Mouse (Mus musculus) spleen, adult 2 months (tissue): ENCODE measurements around the gene Gm525. TPM values are rescaled to one million over a fixed set of nuclear protein-coding genes. Genes with fewer than 3 reads are reported as not detected.
A peak's percentile ranks its signal among the peaks of the same experiment; 100 is the strongest.

ENCODE experiments used
- DNase-seq, 2 experiments: peaks; one replicate each; pipeline versions ENCODE4 v3.0.0 to v3.0.0-alpha.2; 2012 to 2021; ENCODE audit warnings: low spot score in 2 of 2, low read depth in 1 of 2
- H3K27ac ChIP-seq: fragments of 200-500 bp; 2 replicates; pipeline ENCODE4 v1.5.1; 2012; ENCODE audit warnings: low read length, inconsistent platforms; ENCODE audit not compliant: insufficient read depth
- H3K27me3 ChIP-seq: fragments of 200-500 bp; 2 replicates; pipeline ENCODE4 v1.6.1; 2012; ENCODE audit warnings: mild to moderate bottlenecking, moderate library complexity, low read length, inconsistent platforms; ENCODE audit not compliant: control insufficient read depth, insufficient read depth
- H3K36me3 ChIP-seq: fragments of 200-500 bp; 2 replicates; pipeline ENCODE4 v1.6.1; 2012; ENCODE audit warnings: mild to moderate bottlenecking, low read length, inconsistent platforms; ENCODE audit not compliant: control insufficient read depth, insufficient read depth
- H3K4me1 ChIP-seq: fragments of 200-500 bp; 2 replicates; pipeline ENCODE4 v1.6.1; 2011; ENCODE audit warnings: inconsistent platforms; ENCODE audit not compliant: control insufficient read depth, insufficient read depth, insufficient read length
- H3K4me3 ChIP-seq: fragments of 200-500 bp; 2 replicates; pipeline ENCODE4 v1.5.1; 2011; ENCODE audit warnings: mild to moderate bottlenecking, inconsistent platforms; ENCODE audit not compliant: insufficient read depth, insufficient read length; ENCODE audit errors: extremely low read depth
- CTCF ChIP-seq: fragments of 200-500 bp; IDR thresholded peaks from 2 replicates; pipeline ENCODE4 v1.5.1; 2011; ENCODE audit warnings: mild to moderate bottlenecking, inconsistent platforms; ENCODE audit not compliant: insufficient read depth, insufficient read length, insufficient replicate concordance; ENCODE audit errors: extremely low read depth
- POLR2A ChIP-seq: fragments of 200-500 bp; IDR thresholded peaks from 2 replicates; pipeline ENCODE4 v1.6.1; 2011; ENCODE audit warnings: low read depth, low read length, inconsistent platforms
- WGBS: fragments of 180-500 bp; shearing (Covaris S2); methylation state at CpG from one replicate; pipeline ENCODE4 v1.1.7; 2018; 5-methylcytosine and 5-hydroxymethylcytosine counted together
- polyA plus RNA-seq: library from polyadenylated mRNA; depleted of rRNA; stranded (reverse); fragments of >200 nt; gene quantifications from 2 replicates; pipeline ENCODE4 v1.2.3, GENCODE M21; 2012

The Gm525 gene
- polyA plus RNA-seq, 1 experiment, result not detected

- DNase-seq, result no peak
- no peak overlapping the region for H3K4me3 ChIP-seq
- TF ChIP-seq POLR2A (no peak), CTCF (no peak)
- no peaks in the 10 kb centered on the region for H3K36me3 ChIP-seq
- H3K4me1 ChIP-seq, result peaks cover 7% of the 10 kb centered on the region; the same call in 1 of the 2 replicates
- 65% methylated on average over 17 of the region's 17 CpGs for WGBS
- H3K27ac ChIP-seq, result no peak overlapping the region
- H3K27me3 ChIP-seq, result no peaks in the 10 kb centered on the region
Observed at GRCm38 (mm10) chr11:89098083-89098835, 24.6 kb downstream of the Gm525 start.

- no peak for TF ChIP-seq POLR2A
- no peak for TF ChIP-seq CTCF
- no peaks in the 10 kb centered on the region for H3K27me3 ChIP-seq
- no peak for DNase-seq
- WGBS, result 49% methylated on average over 6 of the region's 6 CpGs
- H3K4me3 ChIP-seq, result no peak overlapping the region
- H3K27ac ChIP-seq, result no peak overlapping the region
- peaks cover under 1% of the 10 kb centered on the region; the same call in 1 of the 2 replicates for H3K4me1 ChIP-seq
- H3K36me3 ChIP-seq, result no peaks in the 10 kb centered on the region
Observed at GRCm38 (mm10) chr11:89098930-89099329, 25.3 kb downstream of the Gm525 start.

- Histone ChIP-seq H3K4me3 (peak overlapping the region; percentile 51; the same call in 1 of the 2 replicates), H3K4me1 (no peaks in the 10 kb centered on the region), H3K27ac (no peak overlapping the region), H3K27me3 (no peaks in the 10 kb centered on the region), H3K36me3 (no peaks in the 10 kb centered on the region)
- 2% methylated on average over 9 of the region's 9 CpGs for WGBS
- peak; percentile 75 to 89 for DNase-seq
- TF ChIP-seq POLR2A (no peak), CTCF (peak; percentile 99)
Observed at GRCm38 (mm10) chr11:89100403-89100802, 26.8 kb downstream of the Gm525 start.

GRCm38 (mm10) chr11:89100826-89101321, 27.2 kb downstream of the Gm525 start:
- TF ChIP-seq POLR2A, result no peak
- TF ChIP-seq CTCF, result no peak
- H3K27ac ChIP-seq, result no peak overlapping the region
- 3% methylated on average over 17 of the region's 17 CpGs for WGBS
- DNase-seq, result no peak
- H3K4me3 ChIP-seq, result peak overlapping the region; percentile 51
- H3K4me1 ChIP-seq, result no peaks in the 10 kb centered on the region
- no peaks in the 10 kb centered on the region for H3K27me3 ChIP-seq
- H3K36me3 ChIP-seq, result no peaks in the 10 kb centered on the region

- no peak overlapping the region for H3K27ac ChIP-seq
- DNase-seq, result no peak
- no peaks in the 10 kb centered on the region for H3K36me3 ChIP-seq
- TF ChIP-seq POLR2A (no peak), CTCF (no peak)
- no peak overlapping the region for H3K4me3 ChIP-seq
- 88% methylated on average over 14 of the region's 14 CpGs for WGBS
- H3K4me1 ChIP-seq, result no peaks in the 10 kb centered on the region
- no peaks in the 10 kb centered on the region for H3K27me3 ChIP-seq
Observed at GRCm38 (mm10) chr11:89103166-89103565, 29.5 kb downstream of the Gm525 start.

- WGBS, result 93% methylated on average over 8 of the region's 8 CpGs
- Histone ChIP-seq H3K36me3 (no peaks in the 10 kb centered on the region), H3K27ac (no peak overlapping the region), H3K27me3 (no peaks in the 10 kb centered on the region), H3K4me1 (no peaks in the 10 kb centered on the region), H3K4me3 (no peak overlapping the region)
- TF ChIP-seq CTCF, result no peak
- TF ChIP-seq POLR2A, result no peak
- DNase-seq, result no peak
Observed at GRCm38 (mm10) chr11:89105211-89105610, 31.6 kb downstream of the Gm525 start.

- 72% methylated on average over 11 of the region's 11 CpGs for WGBS
- H3K27ac ChIP-seq, result no peak overlapping the region
Observed at GRCm38 (mm10) chr11:89105823-89106222, 32.2 kb downstream of the Gm525 start.

More at GRCm38 (mm10) chr11:89105823-89106222, 32.2 kb downstream of the Gm525 start:
- Histone ChIP-seq H3K4me1 (no peaks in the 10 kb centered on the region), H3K4me3 (no peak overlapping the region), H3K27me3 (no peaks in the 10 kb centered on the region), H3K36me3 (no peaks in the 10 kb centered on the region)
- peak in 1 of 2 experiments; percentile 31 for DNase-seq
- TF ChIP-seq POLR2A, result no peak
- TF ChIP-seq CTCF, result no peak
